Mouse (Mus musculus) lung, embryonic 14.5 days (tissue): ENCODE results near the gene Dcakd. TPM values are rescaled to one million over a fixed set of nuclear protein-coding genes. Genes with fewer than 3 reads are reported as not detected.

Experiments used
- ATAC-seq: fragments of 200-750 bp; cut with Nextera tagmentation; 2 replicates; pipeline ENCODE4 v1.8.0; 2017; ENCODE audit warnings: mild to moderate bottlenecking, moderate TSS enrichment, moderate library complexity; ENCODE audit not compliant: insufficient read depth
- DNase-seq: peaks from one replicate; pipeline ENCODE4 v3.0.0-alpha.2; 2015
- H3K27ac ChIP-seq: fragments of 300-500 bp; sonication (generic); 2 replicates; pipeline ENCODE4 v1.5.1; 2014; ENCODE audit warnings: low read depth, mild to moderate bottlenecking, moderate library complexity
- H3K27me3 ChIP-seq: fragments of 300-500 bp; sonication (generic); 2 replicates; pipeline ENCODE4 v1.6.1; 2014; ENCODE audit warnings: low read length, control low read depth; ENCODE audit not compliant: insufficient read depth
- H3K36me3 ChIP-seq: fragments of 300-500 bp; sonication (generic); 2 replicates; pipeline ENCODE4 v1.6.1; 2014; ENCODE audit warnings: control low read depth; ENCODE audit not compliant: insufficient read depth
- H3K4me1 ChIP-seq: fragments of 300-500 bp; sonication (generic); 2 replicates; pipeline ENCODE4 v1.6.1; 2014; ENCODE audit warnings: antibody characterized with exemption, control low read depth; ENCODE audit not compliant: insufficient read depth
- H3K4me2 ChIP-seq: fragments of 300-500 bp; sonication (generic); 2 replicates; pipeline ENCODE4 v1.6.1; 2014; ENCODE audit warnings: mild to moderate bottlenecking
- H3K4me3 ChIP-seq: fragments of 300-500 bp; sonication (generic); 2 replicates; pipeline ENCODE4 v1.5.1; 2014; ENCODE audit warnings: low read depth, low read length
- H3K9ac ChIP-seq: fragments of 300-500 bp; sonication (generic); 2 replicates; pipeline ENCODE4 v1.6.1; 2014
- H3K9me3 ChIP-seq: fragments of 300-500 bp; sonication (generic); 2 replicates; pipeline ENCODE4 v1.6.1; 2016; ENCODE audit warnings: low read depth, low read length, control low read depth
- CTCF ChIP-seq: IDR thresholded peaks from 2 replicates; pipeline ENCODE4 v1.5.1; 2016; ENCODE audit warnings: antibody characterized with exemption, low read depth
- WGBS: fragments of 180-500 bp; shearing (Covaris S2); extraction: QIAGEN DNeasy Blood & Tissue Kit; methylation state at CpG from one replicate; pipeline ENCODE4 v1.1.7; 2014; 5-methylcytosine and 5-hydroxymethylcytosine counted together
- polyA plus RNA-seq: library from polyadenylated mRNA; unstranded; fragments of >200 nt; fragmentation: Nextera tagmentation; extraction: Ambion mirVana; gene quantifications from 2 replicates; pipeline ENCODE4 v1.2.1, GENCODE M21; 2014

Gene Dcakd
- polyA plus RNA-seq, 1 experiment from 2014 or later: 225 TPM

- Histone ChIP-seq H3K9ac (no peak overlapping the region; the same call in none of the 2 replicates), H3K4me1 (peaks cover 11% of the 10 kb centered on the region; the same call in 1 of the 2 replicates), H3K4me3 (no peak overlapping the region), H3K27ac (peak overlapping the region; percentile 36; the same call in 1 of the 2 replicates), H3K4me2 (no peak overlapping the region), H3K36me3 (peaks cover 64% of the 10 kb centered on the region), H3K27me3 (no peaks in the 10 kb centered on the region), H3K9me3 (no peaks in the 10 kb centered on the region)
- DNase-seq (peak; percentile 45), ATAC-seq (no peak)
- peak; percentile 21 for TF ChIP-seq CTCF
- 58% methylated on average over 14 of the region's 14 CpGs for WGBS
Observed at GRCm38 (mm10) chr11:102999317-102999970, 28.7 kb downstream of the Dcakd start.

- peak; percentile 66 for DNase-seq
- WGBS: 24% methylated on average over 14 of the region's 14 CpGs
- no peak overlapping the region for H3K4me2 ChIP-seq
- H3K9ac ChIP-seq: peak overlapping the region; percentile 14; the same call in 1 of the 2 replicates
- H3K27ac ChIP-seq: peak overlapping the region; percentile 36; the same call in 1 of the 2 replicates
- ATAC-seq: peak; percentile 36; the same call in 1 of the 2 replicates
- TF ChIP-seq CTCF: no peak
- no peaks in the 10 kb centered on the region for H3K9me3 ChIP-seq
- H3K4me3 ChIP-seq: no peak overlapping the region
- peaks cover 11% of the 10 kb centered on the region; the same call in 1 of the 2 replicates for H3K4me1 ChIP-seq
- H3K27me3 ChIP-seq: no peaks in the 10 kb centered on the region
- peaks cover 71% of the 10 kb centered on the region for H3K36me3 ChIP-seq
Observed at GRCm38 (mm10) chr11:102998577-102999316, 29.4 kb downstream of the Dcakd start.

- 56% methylated on average over 7 of the region's 7 CpGs for WGBS
- ATAC-seq (no peak), DNase-seq (no peak)
- TF ChIP-seq CTCF: no peak
- no peaks in the 10 kb centered on the region for H3K27me3 ChIP-seq
- H3K4me1 ChIP-seq: peaks cover 8% of the 10 kb centered on the region; the same call in 1 of the 2 replicates
- no peaks in the 10 kb centered on the region for H3K9me3 ChIP-seq
- peaks cover 71% of the 10 kb centered on the region for H3K36me3 ChIP-seq
- H3K4me2 ChIP-seq: no peak overlapping the region
- peak overlapping the region; percentile 8; the same call in 1 of the 2 replicates for H3K27ac ChIP-seq
- H3K9ac ChIP-seq: no peak overlapping the region
- H3K4me3 ChIP-seq: no peak overlapping the region
Observed at GRCm38 (mm10) chr11:102998254-102998576, 29.9 kb downstream of the Dcakd start.

GRCm38 (mm10) chr11:102996991-102997770 lies 31.0 kb downstream of the Dcakd start:
- Histone ChIP-seq H3K27me3 (no peaks in the 10 kb centered on the region), H3K9ac (no peak overlapping the region), H3K4me1 (peaks cover 11% of the 10 kb centered on the region), H3K9me3 (no peaks in the 10 kb centered on the region), H3K4me3 (no peak overlapping the region), H3K36me3 (peaks cover 71% of the 10 kb centered on the region), H3K27ac (no peak overlapping the region), H3K4me2 (no peak overlapping the region)
- ATAC-seq (no peak), DNase-seq (no peak)
- 96% methylated on average over 12 of the region's 12 CpGs for WGBS
- TF ChIP-seq CTCF: no peak

GRCm38 (mm10) chr11:102996385-102996784 lies 31.7 kb downstream of the Dcakd start:
- no peak overlapping the region for H3K9ac ChIP-seq
- peaks cover 71% of the 10 kb centered on the region for H3K36me3 ChIP-seq
- WGBS: 88% methylated on average over 7 of the region's 7 CpGs

GRCm38 (mm10) chr11:102994952-102995351 lies 33.2 kb downstream of the Dcakd start:
- peaks cover 64% of the 10 kb centered on the region for H3K36me3 ChIP-seq
- peaks cover 9% of the 10 kb centered on the region for H3K27me3 ChIP-seq
- DNase-seq: no peak
- ATAC-seq: no peak
- H3K4me3 ChIP-seq: no peak overlapping the region
- no peak overlapping the region for H3K9ac ChIP-seq
- WGBS: 88% methylated on average over 18 of the region's 18 CpGs
- H3K9me3 ChIP-seq: no peaks in the 10 kb centered on the region
- no peak overlapping the region for H3K4me2 ChIP-seq
- no peak for TF ChIP-seq CTCF
- no peak overlapping the region for H3K27ac ChIP-seq
- H3K4me1 ChIP-seq: peaks cover 12% of the 10 kb centered on the region

More at GRCm38 (mm10) chr11:102996385-102996784, 31.7 kb downstream of the Dcakd start:
- DNase-seq (no peak), ATAC-seq (no peak)
- Histone ChIP-seq H3K27me3 (peaks cover 3% of the 10 kb centered on the region; the same call in 1 of the 2 replicates), H3K4me3 (no peak overlapping the region), H3K27ac (no peak overlapping the region), H3K9me3 (no peaks in the 10 kb centered on the region), H3K4me2 (no peak overlapping the region), H3K4me1 (peaks cover 15% of the 10 kb centered on the region)
- no peak for TF ChIP-seq CTCF
